Mouse (Mus musculus) liver, postnatal 0 days (tissue): ENCODE data around the gene Wfikkn2. TPM values are rescaled to one million over a fixed set of nuclear protein-coding genes. Genes with fewer than 3 reads are reported as not detected.
A peak's percentile ranks its signal among the peaks of the same experiment; 100 is the strongest.

Experiments used
- ATAC-seq: fragments of 200-750 bp; cut with Nextera tagmentation; 2 replicates; pipeline ENCODE4 v1.8.0; 2017; ENCODE audit warnings: mild to moderate bottlenecking, moderate library complexity
- DNase-seq: peaks from one replicate; pipeline ENCODE4 v3.0.0-alpha.2; 2016
- H3K27ac ChIP-seq: fragments of 300-500 bp; sonication (generic); 2 replicates; pipeline ENCODE4 v1.5.1; 2014; ENCODE audit warnings: antibody characterized with exemption, moderate library complexity, mild to moderate bottlenecking, low read depth
- H3K27me3 ChIP-seq: fragments of 300-500 bp; sonication (generic); 2 replicates; pipeline ENCODE4 v1.6.1; 2014; ENCODE audit warnings: low read length, control low read depth, mixed read lengths; ENCODE audit not compliant: insufficient read depth
- H3K36me3 ChIP-seq: fragments of 300-500 bp; sonication (generic); replicated peaks from 2 replicates; pipeline ENCODE4 v1.6.1; 2014; ENCODE audit warnings: mild to moderate bottlenecking, control low read depth, low read length, moderate library complexity, mixed read lengths; ENCODE audit not compliant: insufficient read depth
- H3K4me1 ChIP-seq: fragments of 300-500 bp; sonication (generic); 2 replicates; pipeline ENCODE4 v1.6.1; 2014; ENCODE audit warnings: antibody characterized with exemption, mild to moderate bottlenecking, control low read depth; ENCODE audit not compliant: insufficient read depth
- H3K4me2 ChIP-seq: fragments of 300-500 bp; sonication (generic); 2 replicates; pipeline ENCODE4 v1.6.1; 2014; ENCODE audit warnings: low read depth, mild to moderate bottlenecking, low read length, moderate library complexity, mixed read lengths
- H3K4me3 ChIP-seq: fragments of 300-500 bp; sonication (generic); 2 replicates; pipeline ENCODE4 v1.5.1; 2014; ENCODE audit warnings: low read depth, low read length
- H3K9ac ChIP-seq: fragments of 300-500 bp; sonication (generic); replicated peaks from 2 replicates; pipeline ENCODE4 v1.6.1; 2014; ENCODE audit warnings: mild to moderate bottlenecking, moderate library complexity
- H3K9me3 ChIP-seq: fragments of 300-500 bp; sonication (generic); 2 replicates; pipeline ENCODE4 v1.6.1; 2016; ENCODE audit warnings: mild to moderate bottlenecking, control low read depth, low read length, mixed read lengths
- CTCF ChIP-seq: sonication (generic); IDR thresholded peaks from 2 replicates; pipeline ENCODE4 v1.5.1; 2016; ENCODE audit warnings: antibody characterized with exemption, low read depth
- EP300 ChIP-seq: IDR thresholded peaks from 2 replicates; pipeline ENCODE4 v1.6.1; 2016; ENCODE audit warnings: antibody characterized with exemption, low read depth, mild to moderate bottlenecking
- WGBS: fragments of 180-500 bp; shearing (Covaris S2); extraction: QIAGEN DNeasy Blood & Tissue Kit; methylation state at CpG from one replicate; pipeline ENCODE4 v1.1.7; 2014; ENCODE audit not compliant: insufficient replicate concordance; 5-methylcytosine and 5-hydroxymethylcytosine counted together
- polyA plus RNA-seq: library from polyadenylated mRNA; unstranded; fragments of >200 nt; fragmentation: Nextera tagmentation; extraction: Ambion mirVana; gene quantifications from 2 replicates; pipeline ENCODE4 v1.2.1, GENCODE M21; 2015

Wfikkn2 gene
- polyA plus RNA-seq, 1 experiment from 2014 or later = 0.54 TPM

DNA sequence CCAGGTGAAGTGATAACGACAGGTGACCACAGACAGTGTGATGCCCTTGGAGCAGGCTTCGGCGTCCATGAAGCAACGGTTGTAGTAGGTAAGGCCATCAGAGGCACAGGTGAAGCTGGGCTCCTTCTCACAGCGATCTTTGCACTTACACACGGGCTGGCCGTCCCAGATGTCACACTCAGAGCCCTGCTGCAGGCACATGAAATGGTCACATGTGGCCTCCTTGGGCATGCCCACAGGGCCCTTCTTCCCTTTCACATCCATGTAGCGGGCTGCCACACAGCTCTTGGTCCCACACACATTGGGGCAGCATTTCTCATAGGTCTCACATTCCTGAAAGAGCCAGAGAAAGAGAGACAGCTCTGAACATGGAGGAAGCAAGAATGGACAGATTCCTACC is 7.0 kb downstream of the Wfikkn2 start:
- DNase-seq (no peak), ATAC-seq (no peak)
- peaks cover 17% of the 10 kb centered on the region for H3K4me1 ChIP-seq
- H3K27ac ChIP-seq = no peak overlapping the region
- no peaks in the 10 kb centered on the region for H3K36me3 ChIP-seq
- 87% methylated on average over 8 of the region's 8 CpGs for WGBS
- H3K4me3 ChIP-seq = no peak overlapping the region
- no peak for TF ChIP-seq EP300
- H3K9ac ChIP-seq = no peak overlapping the region
- H3K27me3 ChIP-seq = 0 out of 2 replicates have a peak, but pooled peaks cover 4% of the 10 kb centered on the region
- H3K9me3 ChIP-seq = no peaks in the 10 kb centered on the region
- H3K4me2 ChIP-seq = no peak overlapping the region

DNA sequence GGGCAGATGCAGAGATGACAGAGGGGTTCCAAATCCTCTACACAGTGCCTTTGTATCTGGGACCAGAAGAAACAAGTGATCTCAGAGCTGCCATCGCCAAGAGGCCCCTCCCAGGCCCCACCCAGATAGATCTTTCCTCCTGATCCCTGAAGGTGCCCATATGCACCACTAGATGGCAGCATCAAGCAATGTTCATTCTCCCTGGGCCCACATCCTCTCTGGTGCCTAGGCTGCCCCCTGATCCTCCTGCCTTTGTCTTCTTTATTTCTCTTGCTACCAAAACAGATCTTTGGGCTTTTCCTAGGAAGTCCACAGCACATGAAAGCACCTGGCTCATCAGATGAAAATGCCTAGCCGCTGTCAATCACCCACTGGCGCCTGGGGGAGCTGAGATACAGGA is 9.7 kb downstream of the Wfikkn2 start:
- H3K9me3 ChIP-seq = no peaks in the 10 kb centered on the region
- no peak overlapping the region for H3K4me3 ChIP-seq
- no peak overlapping the region for H3K27ac ChIP-seq
- DNase-seq (peak; percentile 72), ATAC-seq (peak; percentile 88)
- peak overlapping the region; percentile 30; the same call in 1 of the 2 replicates for H3K4me2 ChIP-seq
- no peak overlapping the region for H3K9ac ChIP-seq
- TF ChIP-seq EP300 (no peak), CTCF (peak; percentile 95)
- 0 out of 2 replicates have a peak, but pooled peaks cover 2% of the 10 kb centered on the region for H3K4me1 ChIP-seq
- H3K27me3 ChIP-seq = no peaks in the 10 kb centered on the region
- no peaks in the 10 kb centered on the region for H3K36me3 ChIP-seq
- WGBS = 32% methylated on average over 3 of the region's 3 CpGs

DNA sequence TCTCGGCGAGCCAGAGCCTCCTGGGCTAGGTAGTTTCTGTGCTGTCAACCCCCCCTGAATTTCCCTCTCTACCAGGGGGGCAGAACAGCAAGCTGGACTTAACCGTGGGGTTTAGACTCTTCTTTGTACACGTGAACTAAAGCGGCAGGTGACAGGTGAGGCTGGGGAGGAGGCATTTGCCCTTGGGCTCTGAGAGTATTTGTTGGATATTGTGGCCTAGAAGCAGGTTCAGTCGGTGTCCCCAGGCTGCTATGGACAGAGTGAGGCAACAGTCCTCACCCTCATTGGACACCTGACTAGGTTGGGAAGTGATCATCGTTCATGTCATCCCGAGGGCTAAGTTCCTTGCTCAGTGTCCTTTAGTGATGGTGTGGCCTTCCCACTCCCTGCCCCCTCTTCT is 10.9 kb downstream of the Wfikkn2 start:
- 77% methylated on average over 8 of the region's 8 CpGs for WGBS
- Histone ChIP-seq H3K4me2 (no peak overlapping the region), H3K27me3 (no peaks in the 10 kb centered on the region), H3K9ac (no peak overlapping the region), H3K4me1 (0 out of 2 replicates have a peak, but pooled peaks cover under 1% of the 10 kb centered on the region), H3K4me3 (no peak overlapping the region), H3K36me3 (no peaks in the 10 kb centered on the region), H3K27ac (no peak overlapping the region), H3K9me3 (no peaks in the 10 kb centered on the region)
- ATAC-seq = no peak
- TF ChIP-seq CTCF (no peak), EP300 (no peak)
- no peak for DNase-seq

DNA sequence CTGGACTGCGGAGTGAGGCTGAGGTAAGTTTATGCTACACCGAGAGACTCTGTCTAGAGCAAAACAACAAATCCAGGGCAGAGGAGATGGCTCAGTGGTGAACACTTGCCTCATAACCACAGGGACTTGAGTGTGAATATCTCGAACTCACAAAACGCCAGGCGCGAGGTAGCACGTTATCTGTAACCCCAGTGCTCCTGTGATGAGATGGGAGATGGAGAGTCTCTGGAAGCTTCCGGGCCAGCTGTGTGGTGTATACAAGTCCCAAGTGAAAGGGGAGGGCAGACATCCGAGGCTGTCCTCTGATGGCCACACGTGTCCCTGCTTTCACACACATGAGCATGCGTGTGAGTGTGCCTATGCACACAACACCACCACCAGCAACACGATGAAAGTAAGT is 11.4 kb downstream of the Wfikkn2 start:
- no peak for TF ChIP-seq EP300
- TF ChIP-seq CTCF = no peak
- Histone ChIP-seq H3K36me3 (no peaks in the 10 kb centered on the region), H3K4me1 (no peaks in the 10 kb centered on the region), H3K9me3 (no peaks in the 10 kb centered on the region), H3K27me3 (no peaks in the 10 kb centered on the region), H3K9ac (no peak overlapping the region), H3K27ac (no peak overlapping the region), H3K4me3 (no peak overlapping the region), H3K4me2 (no peak overlapping the region)
- DNase-seq (no peak), ATAC-seq (peak; percentile 26; the same call in 1 of the 2 replicates)
- 68% methylated on average over 12 of the region's 12 CpGs for WGBS

DNA sequence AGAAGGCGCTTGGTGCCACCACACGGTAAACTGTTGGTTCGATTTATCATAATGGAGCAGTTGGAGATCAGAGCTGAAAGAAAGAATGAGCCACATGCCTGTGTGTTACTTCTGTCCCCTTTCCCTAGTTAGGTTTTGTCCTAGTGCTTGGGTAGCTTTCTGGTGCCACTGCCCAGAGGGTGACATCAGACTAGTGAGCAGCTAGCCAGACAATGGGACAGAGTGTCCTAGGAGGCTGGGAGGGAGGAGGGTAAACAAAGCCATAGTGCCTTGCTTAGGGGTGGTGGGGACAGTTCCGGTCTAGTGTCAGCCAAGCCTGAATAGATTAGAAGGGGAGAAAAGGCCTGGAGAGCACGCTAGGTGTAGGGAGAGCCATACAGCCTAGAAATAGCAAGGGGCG is 12.4 kb downstream of the Wfikkn2 start:
- WGBS = 73% methylated on average over 6 of the region's 6 CpGs
- peak; percentile 14; the same call in 1 of the 2 replicates for ATAC-seq
- no peak for DNase-seq

DNA sequence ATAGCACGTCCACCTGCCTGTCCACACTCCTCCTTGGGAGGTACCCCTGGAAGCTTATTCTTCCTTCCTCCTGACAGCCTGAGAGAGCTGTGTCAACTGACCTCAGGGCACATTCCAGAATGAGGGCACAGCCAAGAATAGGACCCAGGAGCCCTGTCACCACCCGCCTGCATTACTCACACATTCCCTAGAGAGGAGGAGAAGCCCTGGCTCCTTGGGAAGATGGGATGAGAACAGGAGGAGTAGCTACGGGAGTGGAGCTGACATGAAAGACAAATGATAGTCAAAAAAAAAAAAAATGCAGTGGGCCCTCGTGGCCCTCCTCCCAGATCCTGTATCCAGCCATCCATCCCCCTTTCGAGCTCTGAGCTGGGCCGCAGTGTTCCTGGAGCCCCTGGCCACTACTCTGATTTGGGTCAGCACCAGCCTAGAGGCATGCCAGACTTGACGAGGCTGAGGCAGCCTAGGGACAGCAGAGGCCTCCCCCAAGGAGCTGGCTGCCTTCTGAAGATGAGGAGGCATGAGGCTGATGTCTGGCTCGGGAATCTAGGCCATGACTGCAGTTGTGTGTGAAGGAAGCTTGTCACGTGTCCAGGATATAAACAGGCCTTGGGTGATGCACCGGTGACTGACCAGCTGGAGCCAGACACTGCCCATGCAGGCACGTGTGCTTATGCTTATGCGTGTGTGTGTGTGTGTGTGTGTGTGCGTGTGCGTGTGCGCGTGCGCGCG is 13.8 kb downstream of the Wfikkn2 start:
- TF ChIP-seq CTCF (no peak), EP300 (no peak)
- H3K27ac ChIP-seq = no peak overlapping the region
- no peaks in the 10 kb centered on the region for H3K27me3 ChIP-seq
- no peak overlapping the region for H3K4me2 ChIP-seq
- DNase-seq (no peak), ATAC-seq (no peak)
- no peaks in the 10 kb centered on the region for H3K9me3 ChIP-seq
- H3K36me3 ChIP-seq = no peaks in the 10 kb centered on the region
- no peaks in the 10 kb centered on the region for H3K4me1 ChIP-seq
- no peak overlapping the region for H3K4me3 ChIP-seq
- WGBS = 78% methylated on average over 19 of the region's 19 CpGs
- H3K9ac ChIP-seq = no peak overlapping the region

More for the DNA sequence above, 12.4 kb downstream of the Wfikkn2 start:
- Histone ChIP-seq H3K9ac (no peak overlapping the region), H3K4me2 (no peak overlapping the region), H3K27ac (no peak overlapping the region), H3K4me3 (no peak overlapping the region), H3K4me1 (no peaks in the 10 kb centered on the region), H3K36me3 (no peaks in the 10 kb centered on the region), H3K9me3 (no peaks in the 10 kb centered on the region), H3K27me3 (no peaks in the 10 kb centered on the region)
- TF ChIP-seq EP300 (no peak), CTCF (no peak)
